In the genomic region with DNA sequence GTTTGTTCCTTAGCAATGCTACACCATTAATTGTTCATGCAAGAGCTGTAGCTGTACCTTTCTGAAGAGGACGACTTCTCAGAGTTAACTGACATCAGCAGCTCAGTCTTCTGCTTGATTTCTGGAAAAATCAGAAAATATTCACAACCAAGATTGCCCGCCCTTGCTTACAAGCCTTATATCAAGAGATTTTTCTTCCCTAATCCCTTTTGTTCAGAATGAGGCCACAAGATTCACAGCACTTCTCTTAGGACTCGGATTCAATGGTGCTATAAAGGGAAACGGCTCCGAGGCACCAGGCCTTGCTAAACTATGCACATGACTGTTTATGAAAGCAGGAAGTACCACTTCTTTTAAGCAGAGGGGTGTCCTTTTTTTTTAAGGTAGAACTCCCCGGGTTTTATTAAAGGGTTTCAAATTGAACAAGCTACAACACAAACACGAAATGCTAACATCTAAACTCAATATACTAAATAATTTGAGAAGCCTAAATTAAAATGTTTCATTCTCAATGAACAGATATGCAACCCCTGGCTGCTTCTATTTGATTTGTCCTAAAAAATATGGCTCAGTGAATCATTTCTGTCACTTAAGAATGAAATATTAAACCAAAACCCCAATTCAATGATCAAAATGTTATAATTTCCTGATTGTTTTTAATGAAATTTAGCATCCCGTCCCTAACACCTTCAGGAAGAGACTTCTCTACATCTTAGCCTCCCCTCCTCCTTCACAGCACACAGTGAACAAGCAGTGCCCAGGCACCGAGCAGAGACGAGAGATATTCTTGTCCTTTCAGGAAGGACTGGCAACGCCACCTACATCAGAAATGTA, we compare ENCODE assay signal across 8 mouse cellular contexts.
A peak's percentile ranks its signal among the peaks of the same experiment; 100 is the strongest.
DNase-seq lines count a peak whose midpoint lies in the region; ATAC-seq and TF ChIP-seq lines count a peak whose summit lies in the region.

No protein-coding gene starts in this region.

- peak; percentile 80 for ATAC-seq in inflammation-experienced regulatory T-cells, adult 6 months
- peak; percentile 76 for ATAC-seq in megakaryocyte progenitor cell, adult 5-6 weeks (replicated peaks; ENCODE audit: poor library complexity)

- TF ChIP-seq CTCF in cortical plate, adult 2 months (IDR thresholded peaks at IDR 0.05; ENCODE audit: extremely low read depth, insufficient read depth, low read length) = no peak

- TF ChIP-seq POLR2A in cortical plate, adult 2 months (IDR thresholded peaks at IDR 0.05; ENCODE audit: extremely low read depth, insufficient read depth, low read length) = peak; percentile 88

- H3K4me1 ChIP-seq in cortical plate, adult 2 months (ENCODE audit: control insufficient read depth, insufficient read depth, low read length) = peaks cover under 1% of the 10 kb centered on the region; the same call in 1 of the 2 replicates

- H3K4me3 ChIP-seq in cortical plate, adult 2 months (ENCODE audit: insufficient read depth, low read length) = peak overlapping the region; percentile 100

- intact Hi-C loops in left cerebral cortex, postnatal 10 days (cut with DNase I) = no loop called here

- peak overlapping the region; percentile 89 for H3K27ac ChIP-seq in cortical plate, adult 2 months (ENCODE audit: insufficient read depth, low read length)

- peak; percentile 21 for DNase-seq in ovary, postnatal 14 days (ENCODE audit: low spot score)
- no peak for DNase-seq in ovary, adult 18-20 months (ENCODE audit: low spot score)
- peak; percentile 21 to 23 for DNase-seq in gastrocnemius, adult 8-10 months (ENCODE audit: low spot score in 2 of 2)
- DNase-seq in left cerebral cortex, postnatal 10 days (ENCODE audit: extremely low spot score in 1 of 2, low spot score in 2 of 2) = peak; percentile 45 to 53
- DNase-seq in right cerebral cortex, postnatal 36 days (ENCODE audit: low spot score in 2 of 2) = peak; percentile 43 to 54
